Mouse (Mus musculus): ENCODE data around the gene Foxn2. TPM values are rescaled to one million over a fixed set of nuclear protein-coding genes. Genes with fewer than 3 reads are reported as not detected.

Gene Foxn2
- polyA plus RNA-seq, 1 experiment from 2014 or later, result 8.1 TPM

DNA sequence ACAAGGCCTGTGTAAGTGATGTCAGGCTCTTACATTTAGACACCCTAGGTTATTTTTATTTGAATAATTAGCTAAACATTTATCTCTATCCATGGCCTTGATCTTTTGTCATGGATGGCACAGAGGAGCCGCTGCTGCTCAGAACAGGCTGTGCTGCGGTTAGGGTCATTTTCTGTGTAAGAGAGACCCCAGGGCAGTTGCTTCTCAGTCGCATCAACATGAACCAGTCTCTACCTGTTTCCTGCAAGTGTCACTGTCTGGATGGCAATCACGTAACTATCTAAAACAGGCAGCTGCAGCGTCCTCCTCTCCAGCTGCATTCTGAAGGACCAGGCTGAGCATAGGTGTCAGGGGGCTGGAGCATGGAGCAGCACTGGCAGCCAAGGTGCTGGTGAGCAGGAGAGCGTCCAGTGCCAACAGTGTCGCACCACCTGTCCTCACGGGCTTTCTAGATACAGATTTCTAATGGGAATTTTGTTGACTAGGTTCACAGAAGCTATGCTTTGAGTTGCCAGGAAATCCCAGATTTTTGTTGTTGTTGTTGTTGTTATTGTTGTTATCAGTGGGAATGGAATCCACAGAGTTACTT lies 97.4 kb downstream of the Foxn2 start:
- Histone ChIP-seq H3K36me3 (replicated peaks) (no peaks in the 10 kb centered on the region), H3K9me3 (no peaks in the 10 kb centered on the region), H3K27me3 (replicated peaks) (no peaks in the 10 kb centered on the region), H3K4me3 (no peak overlapping the region), H3K4me1 (0 out of 2 replicates have a peak, but pooled peaks cover 2% of the 10 kb centered on the region), H3K9ac (no peak overlapping the region), H3K27ac (no peak overlapping the region), H3K4me2 (no peak overlapping the region)
- no peak for ATAC-seq (replicated peaks)
- WGBS, result 93% methylated on average over 8 of the region's 8 CpGs

Other genes starting within 250 kb of the Foxn2 start
- 38.3 and 38.5 TPM in 2 replicates for gene Ppp1r21, start 89.4 kb downstream of the Foxn2 start, polyA plus RNA-seq (2015; fragmentation: Nextera tagmentation; extraction: Ambion mirVana)
- gene Ston1, start 157.0 kb downstream of the Foxn2 start, polyA plus RNA-seq (2015; fragmentation: Nextera tagmentation; extraction: Ambion mirVana), result 2.1 and 2.2 TPM in 2 replicates
- gene Gtf2a1l, start 227.9 kb downstream of the Foxn2 start, polyA plus RNA-seq (2015; fragmentation: Nextera tagmentation; extraction: Ambion mirVana), result 0.10 and 0.29 TPM in 2 replicates

All from midbrain, embryonic 15.5 days (tissue).